Mouse (Mus musculus) bone marrow, adult 2 months (tissue): Measurements from ENCODE around the gene Slc30a10. TPM values are rescaled to one million over a fixed set of nuclear protein-coding genes. Genes with fewer than 3 reads are reported as not detected.

Experiments used
- H3K27ac ChIP-seq: fragments of 200-500 bp; 2 replicates; pipeline ENCODE4 v1.5.1; 2012; ENCODE audit warnings: low read depth, mild to moderate bottlenecking, control low read depth, inconsistent platforms, low read length; ENCODE audit not compliant: control insufficient read depth, poor library complexity, insufficient read depth
- H3K4me1 ChIP-seq: fragments of 200-500 bp; 2 replicates; pipeline ENCODE4 v1.6.1; 2011; ENCODE audit warnings: low read length; ENCODE audit not compliant: control insufficient read depth, insufficient read depth
- H3K4me3 ChIP-seq: fragments of 200-500 bp; replicated peaks from 2 replicates; pipeline ENCODE3; 2011; ENCODE audit warnings: mild to moderate bottlenecking, low read depth, low read length, control low read depth; ENCODE audit not compliant: control insufficient read depth
- CTCF ChIP-seq: fragments of 200-500 bp; IDR thresholded peaks from 2 replicates; pipeline ENCODE4 v1.5.1; 2011; ENCODE audit warnings: low read length, control low read depth; ENCODE audit not compliant: control insufficient read depth, insufficient read depth
- POLR2A ChIP-seq: fragments of 200-500 bp; IDR thresholded peaks from 2 replicates; pipeline ENCODE4 v1.6.1; 2011; ENCODE audit warnings: low read depth, mild to moderate bottlenecking, control low read depth, low read length, borderline replicate concordance; ENCODE audit not compliant: control insufficient read depth
- WGBS: fragments of 180-500 bp; shearing (Covaris S2); methylation state at CpG from one replicate; pipeline ENCODE4 v1.1.7; 2018; 5-methylcytosine and 5-hydroxymethylcytosine counted together
- polyA plus RNA-seq: library from polyadenylated mRNA; stranded (reverse); fragments of >200 nt; gene quantifications from 2 replicates; pipeline ENCODE4 v1.2.4, GENCODE M21; 2011; ENCODE audit warnings: low replicate concordance; ENCODE audit not compliant: missing spikeins, insufficient read depth, insufficient read length

Gene Slc30a10
- polyA plus RNA-seq, 1 experiment = 3.7 TPM

GRCm38 (mm10) chr1:185431998-185432317 is 22.7 kb upstream of the Slc30a10 start:
- TF ChIP-seq POLR2A (no peak), CTCF (no peak)
- H3K27ac ChIP-seq = no peak overlapping the region
- 84% methylated on average over 13 of the region's 13 CpGs for WGBS
- no peaks in the 10 kb centered on the region for H3K4me1 ChIP-seq
- no peak overlapping the region for H3K4me3 ChIP-seq

GRCm38 (mm10) chr1:185433112-185433511 is 21.5 kb upstream of the Slc30a10 start:
- Histone ChIP-seq H3K27ac (no peak overlapping the region), H3K4me1 (no peaks in the 10 kb centered on the region), H3K4me3 (no peak overlapping the region)
- 61% methylated on average over 6 of the region's 6 CpGs for WGBS
- TF ChIP-seq CTCF = no peak
- no peak for TF ChIP-seq POLR2A

- Histone ChIP-seq H3K4me1 (no peaks in the 10 kb centered on the region), H3K4me3 (no peak overlapping the region), H3K27ac (no peak overlapping the region)
- 62% methylated on average over 9 of the region's 9 CpGs for WGBS
- TF ChIP-seq CTCF (no peak), POLR2A (no peak)
These were observed 15.6 kb upstream of the Slc30a10 start for GRCm38 (mm10) chr1:185438841-185439580.

- Histone ChIP-seq H3K4me3 (no peak overlapping the region), H3K4me1 (no peaks in the 10 kb centered on the region), H3K27ac (no peak overlapping the region)
- 83% methylated on average over 18 of the region's 18 CpGs for WGBS
- no peak for TF ChIP-seq POLR2A
- no peak for TF ChIP-seq CTCF
These were observed 12.8 kb upstream of the Slc30a10 start for GRCm38 (mm10) chr1:185441703-185442472.

GRCm38 (mm10) chr1:185448936-185449335 is 5.7 kb upstream of the Slc30a10 start:
- Histone ChIP-seq H3K4me3 (no peak overlapping the region), H3K4me1 (peaks cover 2% of the 10 kb centered on the region), H3K27ac (no peak overlapping the region)
- TF ChIP-seq CTCF (no peak), POLR2A (no peak)
- WGBS = 78% methylated on average over 7 of the region's 7 CpGs

GRCm38 (mm10) chr1:185449727-185450126 is 4.9 kb upstream of the Slc30a10 start:
- no peak overlapping the region for H3K4me3 ChIP-seq
- no peak for TF ChIP-seq POLR2A
- no peak for TF ChIP-seq CTCF
- 64% methylated on average over 2 of the region's 2 CpGs for WGBS
- H3K4me1 ChIP-seq = peaks cover 2% of the 10 kb centered on the region
- no peak overlapping the region for H3K27ac ChIP-seq

- Histone ChIP-seq H3K4me1 (peaks cover 2% of the 10 kb centered on the region), H3K27ac (no peak overlapping the region), H3K4me3 (no peak overlapping the region)
- WGBS = 80% methylated on average over 8 of the region's 8 CpGs
- TF ChIP-seq POLR2A = no peak
These were observed 3.6 kb upstream of the Slc30a10 start for GRCm38 (mm10) chr1:185451077-185451476.

GRCm38 (mm10) chr1:185451495-185451894 is 3.2 kb upstream of the Slc30a10 start:
- WGBS = 68% methylated on average over 3 of the region's 3 CpGs
- Histone ChIP-seq H3K27ac (no peak overlapping the region), H3K4me1 (peaks cover 2% of the 10 kb centered on the region), H3K4me3 (no peak overlapping the region)
- no peak for TF ChIP-seq POLR2A
- TF ChIP-seq CTCF = no peak

GRCm38 (mm10) chr1:185452461-185452860 is 2.2 kb upstream of the Slc30a10 start:
- Histone ChIP-seq H3K4me3 (no peak overlapping the region), H3K27ac (no peak overlapping the region), H3K4me1 (peaks cover 2% of the 10 kb centered on the region)
- TF ChIP-seq POLR2A = no peak
- no peak for TF ChIP-seq CTCF
- 77% methylated on average over 6 of the region's 6 CpGs for WGBS
